Mouse (Mus musculus): Measurements from ENCODE around the gene Fam20c. TPM values are rescaled to one million over a fixed set of nuclear protein-coding genes. Genes with fewer than 3 reads are reported as not detected.

The Fam20c gene
- 10 to 100 TPM; 12.8 to 30.8 (median 19.1) TPM for total RNA-seq (2022)

DNA sequence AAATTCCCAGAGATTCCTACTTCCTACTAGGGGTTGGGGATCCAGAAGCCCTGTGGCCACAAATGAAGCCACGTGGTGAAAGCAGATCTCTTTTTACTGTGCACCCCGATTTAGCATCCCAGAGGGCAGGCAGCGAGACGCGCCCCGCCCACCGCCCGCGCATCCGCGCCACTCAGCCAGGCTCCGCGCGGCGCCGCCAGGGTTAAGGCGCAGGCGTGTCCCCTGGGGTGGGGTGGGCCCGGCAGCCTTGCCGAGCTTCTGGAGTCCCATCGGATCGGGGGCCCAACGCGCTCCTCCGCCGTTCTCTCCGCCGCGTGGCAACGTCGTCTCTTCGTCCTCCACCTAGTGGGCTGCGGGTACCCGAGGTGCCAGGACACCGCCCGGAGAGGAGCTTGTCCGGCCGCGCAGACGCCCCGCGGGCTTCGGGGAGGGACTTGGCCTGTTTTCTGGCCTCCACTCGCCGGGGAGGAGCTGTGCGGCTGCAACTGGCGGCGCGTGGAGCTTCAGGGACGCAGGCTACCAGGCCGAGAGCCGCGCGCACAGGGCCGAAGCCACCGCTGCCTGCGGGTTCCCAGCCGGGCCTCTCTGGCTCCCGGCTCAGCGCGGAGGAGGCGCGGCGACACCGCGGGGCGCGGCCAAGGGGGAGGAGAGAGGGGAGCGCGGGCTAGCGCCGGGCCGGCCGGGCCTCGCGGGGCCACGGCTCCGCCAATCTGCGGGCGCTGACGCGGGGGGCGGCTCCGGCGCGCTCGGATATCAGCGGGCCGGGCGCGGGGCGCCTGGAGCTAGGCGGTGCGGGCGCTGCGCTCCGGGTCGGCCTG, at the start of gene Fam20c:
TSS of gene Fam20c (plus strand) at position 212 of the 818 bp plus-strand sequence.
- DNase-seq (ENCODE audit: low spot score in 2 of 2) = peak; percentile 75 to 83

DNA sequence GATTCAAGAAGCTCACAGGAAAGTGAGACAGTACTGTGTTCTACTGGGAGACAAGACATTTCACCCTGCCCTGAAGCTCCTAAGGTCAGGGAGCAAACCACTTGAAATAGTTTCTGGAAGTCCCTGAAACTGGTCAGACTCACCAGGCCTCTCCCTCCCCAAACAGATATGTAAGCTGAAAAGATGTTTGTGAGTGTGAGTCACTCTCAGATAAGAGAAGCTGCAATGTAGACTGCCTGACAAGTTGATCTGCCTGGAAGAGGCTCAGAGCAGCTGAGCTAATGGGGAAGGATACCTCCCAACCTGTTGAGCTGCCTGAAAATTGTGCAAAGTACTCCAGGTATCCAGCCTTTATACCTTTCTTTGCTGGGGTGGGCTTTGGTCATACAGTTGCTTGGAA, 46.9 kb upstream of the Fam20c start:
- DNase-seq (ENCODE audit: low spot score in 2 of 2) = no peak

DNA sequence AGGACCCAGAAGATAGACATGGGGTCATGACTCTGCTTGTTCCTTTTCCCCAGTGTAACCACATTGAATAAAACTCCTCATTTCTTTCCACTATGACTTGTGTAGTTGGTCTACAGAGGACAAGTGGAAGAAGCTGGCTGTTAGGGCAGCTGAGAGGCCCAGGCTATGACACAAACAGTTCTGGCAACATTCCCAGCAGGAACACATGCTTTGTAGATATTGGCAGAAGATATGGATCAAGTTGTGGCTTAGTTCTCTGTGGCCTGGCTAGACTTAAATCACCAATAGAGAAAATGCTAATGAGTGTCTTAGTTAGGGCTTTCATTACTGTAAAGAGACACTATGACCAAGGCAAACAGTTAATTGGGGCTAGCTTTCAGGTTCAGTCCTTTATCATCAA, 45.7 kb upstream of the Fam20c start:
- no peak for DNase-seq (ENCODE audit: low spot score in 2 of 2)

DNA sequence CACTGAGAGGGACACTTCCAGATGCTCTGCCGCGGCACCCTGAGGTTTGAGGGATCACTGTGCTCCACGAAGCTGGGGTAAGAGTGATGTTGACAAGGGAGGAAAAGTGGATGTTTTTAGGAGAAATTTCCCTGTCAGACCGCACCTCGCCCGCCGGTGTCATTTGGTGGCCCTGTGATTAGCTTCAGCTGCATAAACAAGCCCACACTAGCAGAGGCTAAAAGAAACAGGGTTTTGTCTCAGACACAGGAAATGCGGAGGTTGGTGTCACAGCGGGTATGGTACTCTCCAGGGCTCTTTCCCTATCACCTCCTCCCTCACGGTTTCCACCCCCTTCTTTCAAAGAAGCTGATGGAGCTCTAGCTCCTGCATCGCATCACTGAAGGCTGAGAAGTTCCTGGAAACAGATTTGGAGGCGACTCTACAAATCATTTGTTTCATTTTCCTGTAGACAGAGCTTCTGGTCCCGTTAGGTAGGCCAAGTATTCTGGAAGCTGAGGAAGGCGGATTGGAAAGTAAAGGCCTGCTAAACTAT, 38.7 kb upstream of the Fam20c start:
- no peak for DNase-seq (ENCODE audit: low spot score in 2 of 2)

DNA sequence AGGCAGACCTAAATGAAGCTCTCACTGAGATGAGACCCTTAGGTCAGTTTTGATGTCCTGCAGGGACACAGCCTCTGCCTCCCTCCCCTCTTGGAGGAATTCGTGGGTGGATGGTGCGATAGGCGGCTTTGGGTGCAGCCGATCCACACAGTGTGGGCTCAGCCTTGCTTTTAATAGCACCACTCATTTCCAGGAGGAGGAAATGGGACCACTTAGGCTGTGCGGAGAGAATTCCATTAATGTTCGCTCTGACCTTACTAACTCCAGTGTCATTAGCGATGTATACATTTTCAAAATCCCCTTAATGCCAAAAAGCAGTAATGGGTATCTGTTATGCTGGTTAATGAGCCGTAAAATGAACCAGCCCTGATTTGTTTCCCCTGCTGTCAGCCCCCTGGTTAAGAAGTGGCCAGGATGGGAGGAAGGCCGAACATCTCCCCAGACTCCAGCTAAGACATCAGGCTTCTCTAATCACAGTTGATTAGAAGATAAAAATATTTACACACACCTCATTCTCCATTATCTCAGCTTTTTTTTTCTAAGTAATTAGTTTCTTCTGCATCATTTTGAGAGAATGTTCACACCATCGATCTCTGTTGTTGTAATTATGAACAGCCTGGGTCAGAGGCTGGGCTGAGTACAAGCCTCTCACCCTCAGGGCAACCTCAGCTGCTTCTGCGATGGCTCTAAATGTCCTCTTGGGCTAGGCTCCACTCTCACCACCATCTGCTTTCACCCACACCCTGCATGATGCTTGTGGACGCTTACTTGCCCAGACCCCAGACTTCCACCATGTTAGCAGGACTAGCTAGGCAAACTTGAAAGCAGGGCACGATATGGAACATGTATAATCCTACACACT, 33.8 kb upstream of the Fam20c start:
- no peak for DNase-seq (ENCODE audit: low spot score in 2 of 2)

DNA sequence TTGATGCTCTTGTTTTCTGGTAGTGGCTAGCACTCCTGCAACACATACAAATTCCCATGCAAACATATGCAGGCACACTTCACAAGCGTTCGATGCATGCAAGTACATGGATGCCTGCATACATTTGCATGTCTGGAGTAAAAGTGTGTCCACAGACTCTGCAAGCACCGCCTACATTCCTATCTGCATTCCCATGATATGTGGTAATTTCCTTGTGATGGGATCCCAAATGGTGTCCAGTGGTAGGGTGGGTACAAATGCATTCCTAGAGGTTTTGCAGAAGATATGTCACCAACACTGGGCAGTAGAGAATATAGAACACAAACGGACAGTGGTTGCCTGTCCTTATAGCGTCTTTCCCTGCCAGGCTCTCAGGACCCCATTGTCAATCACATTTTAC, 29.9 kb upstream of the Fam20c start:
- DNase-seq (ENCODE audit: low spot score in 2 of 2) = no peak

DNA sequence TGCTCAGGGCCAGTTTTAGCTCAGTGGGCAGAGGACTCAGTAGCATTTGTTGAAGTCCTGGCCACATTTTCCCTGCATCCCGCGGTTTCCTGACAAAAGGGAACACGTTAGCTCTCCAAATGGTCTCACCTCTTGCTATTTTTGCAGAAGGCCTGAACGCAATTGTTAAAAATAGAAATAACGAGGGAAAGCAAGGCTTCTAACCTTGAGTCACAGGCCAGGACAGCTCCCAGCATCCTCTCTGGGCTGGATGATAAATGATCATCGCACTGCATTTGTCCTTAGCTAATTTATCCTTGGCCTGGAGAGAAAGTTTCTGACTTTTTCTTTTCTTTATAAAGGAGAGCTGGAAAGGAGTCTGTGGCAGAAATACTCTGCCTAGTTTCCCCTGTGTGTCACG, 29.2 kb upstream of the Fam20c start:
- no peak for DNase-seq (ENCODE audit: low spot score in 2 of 2)

DNA sequence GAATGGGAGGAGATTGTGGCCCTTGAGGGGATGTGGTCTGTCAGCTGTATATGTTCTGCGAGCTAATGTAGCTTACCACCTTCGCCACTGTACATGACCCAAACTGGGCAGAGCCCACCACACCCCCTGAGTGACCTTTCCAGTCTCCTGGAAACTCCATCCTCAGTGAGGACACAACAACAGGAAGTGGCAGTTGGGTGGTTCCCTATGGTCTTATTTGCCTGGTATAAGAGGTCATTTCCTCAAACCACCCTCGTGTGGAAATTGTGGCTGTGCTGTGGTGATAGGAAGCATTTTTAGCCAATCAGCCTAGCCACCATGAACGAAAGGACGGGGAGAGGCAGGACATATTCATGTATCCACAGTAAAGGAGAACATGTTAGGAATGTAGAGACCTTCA, 23.5 kb upstream of the Fam20c start:
- no peak for DNase-seq (ENCODE audit: low spot score in 2 of 2)

DNA sequence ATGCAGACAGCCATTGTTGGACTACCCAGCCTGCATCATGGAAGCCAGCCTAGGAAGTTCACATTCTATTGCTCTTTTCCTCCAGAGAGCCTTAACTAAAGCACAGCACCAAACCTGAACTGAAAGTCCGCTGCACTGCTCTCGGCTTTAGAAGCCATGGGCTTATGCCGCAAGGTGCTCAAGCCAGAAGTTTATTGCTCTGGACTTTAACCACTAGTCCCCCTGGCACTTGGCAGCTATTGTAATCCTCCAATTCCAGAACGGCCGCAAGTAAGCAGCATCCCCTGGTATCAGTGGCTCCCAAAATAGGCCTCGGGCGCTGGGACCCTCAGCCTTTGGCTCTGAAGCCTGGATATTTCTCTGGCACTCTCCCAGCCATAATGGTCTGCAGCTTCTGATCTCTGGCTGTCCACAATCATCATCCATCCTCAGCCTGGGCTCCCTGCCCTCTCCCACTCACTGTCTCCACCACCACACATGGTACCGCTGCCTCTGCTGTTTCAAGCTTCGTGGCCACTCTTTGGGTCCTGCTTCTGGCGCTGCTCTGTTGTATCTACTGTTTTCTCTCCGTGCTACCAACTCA, 20.9 kb upstream of the Fam20c start:
- no peak for DNase-seq (ENCODE audit: low spot score in 2 of 2)

DNA sequence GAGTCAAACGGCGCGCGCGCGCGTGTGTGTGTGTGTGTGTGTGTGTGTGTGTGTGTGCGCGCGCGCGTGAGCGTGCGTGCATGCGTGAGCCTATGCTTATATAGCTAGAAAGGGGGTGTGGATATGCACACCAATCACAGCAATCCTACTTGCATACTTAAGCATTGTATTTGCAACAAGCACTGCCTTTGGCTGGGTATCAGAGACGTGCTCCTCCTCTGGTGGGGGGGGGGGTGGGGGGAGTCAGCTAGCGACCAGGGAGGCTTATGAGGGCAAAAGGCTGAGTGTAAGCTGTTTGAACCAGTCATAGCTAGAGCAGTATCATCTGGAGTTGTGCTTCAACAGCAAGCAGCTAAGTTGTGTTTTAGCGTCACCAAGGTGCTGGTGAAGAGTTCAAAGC, 20.3 kb upstream of the Fam20c start:
- DNase-seq (ENCODE audit: low spot score in 2 of 2) = no peak

DNA sequence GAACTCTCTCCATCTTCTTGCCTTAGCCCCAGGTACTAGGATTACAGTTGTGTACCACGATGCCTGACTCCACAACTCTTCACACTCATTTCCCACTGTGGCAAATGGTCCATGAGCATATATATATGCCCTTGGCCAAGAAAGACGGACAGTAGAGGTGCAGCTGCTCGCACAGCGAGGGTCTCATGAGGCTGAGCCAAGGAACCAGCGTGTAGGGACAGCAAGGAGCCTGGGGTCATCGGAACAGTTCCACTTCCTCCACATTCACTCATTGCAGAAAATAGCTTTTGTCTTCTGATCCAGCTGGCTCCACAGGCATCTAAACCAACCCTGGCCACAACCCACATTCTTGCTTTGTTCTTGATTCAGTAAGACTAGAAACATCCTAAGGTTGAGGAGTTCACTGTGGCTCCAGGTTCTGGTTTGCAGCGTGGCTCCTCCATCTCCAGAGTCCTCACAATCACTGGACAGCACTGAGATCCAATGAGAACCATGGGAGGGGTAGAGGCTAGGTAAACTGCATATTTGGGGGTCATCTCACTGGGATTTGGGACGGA, 19.0 kb upstream of the Fam20c start:
- no peak for DNase-seq (ENCODE audit: low spot score in 2 of 2)

DNA sequence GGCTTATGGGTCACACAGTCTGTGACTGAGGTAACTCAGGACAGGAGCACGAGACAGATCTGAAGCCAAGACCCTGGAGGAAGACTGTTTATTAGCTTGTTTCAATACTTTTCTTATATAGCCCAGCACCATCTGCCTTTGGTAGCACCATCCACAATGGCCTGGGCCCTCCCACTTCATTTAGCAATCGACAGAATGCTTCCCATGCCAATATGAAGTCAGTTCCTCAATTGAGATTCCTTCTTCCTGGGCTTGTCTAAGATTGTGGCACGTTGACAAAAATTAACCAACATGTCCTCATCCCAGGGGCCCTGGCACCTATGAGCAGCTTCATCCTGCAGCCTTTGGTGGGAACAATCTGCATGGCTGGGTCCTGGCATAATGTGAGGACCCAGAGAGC, 14.2 kb upstream of the Fam20c start:
- no peak for DNase-seq (ENCODE audit: low spot score in 2 of 2)

DNA sequence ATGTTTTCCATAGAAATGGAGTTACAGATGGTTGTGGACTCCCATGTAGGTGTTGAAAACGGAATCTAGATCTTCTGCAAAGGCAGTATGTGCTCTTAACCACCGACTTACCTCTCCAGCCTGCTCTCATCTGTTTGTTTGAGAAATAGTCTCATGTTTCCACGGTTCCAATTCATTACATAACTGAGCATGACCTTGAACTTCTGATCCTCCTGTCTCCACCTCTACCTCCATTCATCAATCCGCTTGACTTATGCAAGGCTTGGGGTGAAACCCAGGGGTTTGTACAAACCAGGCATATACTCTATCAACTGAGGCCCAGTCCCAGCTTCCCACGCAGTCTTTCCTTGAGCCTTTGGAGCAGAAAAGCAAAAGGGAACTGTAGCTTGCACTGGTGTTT, 12.8 kb upstream of the Fam20c start:
- no peak for DNase-seq (ENCODE audit: low spot score in 2 of 2)

DNA sequence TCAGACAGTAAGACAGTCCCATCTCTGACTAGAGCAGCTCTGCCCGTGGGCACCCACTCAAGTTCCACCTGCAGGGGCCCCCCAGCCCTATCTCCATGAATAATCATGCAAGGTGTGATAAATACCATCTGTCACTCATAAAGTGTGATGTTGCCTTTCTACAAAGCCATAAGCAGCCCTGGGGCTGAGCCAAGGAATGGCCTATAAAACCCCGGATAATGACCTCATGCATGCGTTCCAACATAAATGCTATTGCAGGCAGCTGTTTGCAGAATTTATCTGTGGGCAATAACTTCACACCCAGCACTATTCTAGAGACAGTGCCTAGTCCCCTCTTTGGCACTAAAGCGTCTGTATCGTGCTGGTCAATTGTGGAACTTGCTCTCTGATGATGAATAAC, 12.0 kb upstream of the Fam20c start:
- DNase-seq (ENCODE audit: low spot score in 2 of 2) = no peak

DNA sequence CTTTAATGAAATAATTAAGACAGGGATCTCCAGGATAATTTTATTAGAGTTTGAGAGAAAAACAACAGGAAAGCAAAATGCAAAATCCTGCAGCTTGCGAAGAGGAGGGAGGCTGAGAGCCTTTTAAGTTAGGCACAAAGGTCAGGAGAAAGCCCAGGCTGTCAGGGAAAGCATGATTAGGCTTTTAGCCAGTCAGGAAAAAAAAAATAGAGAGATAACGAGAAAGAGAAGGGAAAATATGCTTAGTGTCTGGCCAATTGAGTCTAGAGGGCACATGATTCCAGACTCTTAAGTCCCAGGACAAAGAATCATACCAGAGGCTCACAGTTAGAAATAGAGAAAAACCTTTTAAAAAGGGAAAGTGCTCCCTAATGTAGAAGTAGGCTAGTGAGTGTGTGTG, 10.7 kb upstream of the Fam20c start:
- DNase-seq (ENCODE audit: low spot score in 2 of 2) = no peak

DNA sequence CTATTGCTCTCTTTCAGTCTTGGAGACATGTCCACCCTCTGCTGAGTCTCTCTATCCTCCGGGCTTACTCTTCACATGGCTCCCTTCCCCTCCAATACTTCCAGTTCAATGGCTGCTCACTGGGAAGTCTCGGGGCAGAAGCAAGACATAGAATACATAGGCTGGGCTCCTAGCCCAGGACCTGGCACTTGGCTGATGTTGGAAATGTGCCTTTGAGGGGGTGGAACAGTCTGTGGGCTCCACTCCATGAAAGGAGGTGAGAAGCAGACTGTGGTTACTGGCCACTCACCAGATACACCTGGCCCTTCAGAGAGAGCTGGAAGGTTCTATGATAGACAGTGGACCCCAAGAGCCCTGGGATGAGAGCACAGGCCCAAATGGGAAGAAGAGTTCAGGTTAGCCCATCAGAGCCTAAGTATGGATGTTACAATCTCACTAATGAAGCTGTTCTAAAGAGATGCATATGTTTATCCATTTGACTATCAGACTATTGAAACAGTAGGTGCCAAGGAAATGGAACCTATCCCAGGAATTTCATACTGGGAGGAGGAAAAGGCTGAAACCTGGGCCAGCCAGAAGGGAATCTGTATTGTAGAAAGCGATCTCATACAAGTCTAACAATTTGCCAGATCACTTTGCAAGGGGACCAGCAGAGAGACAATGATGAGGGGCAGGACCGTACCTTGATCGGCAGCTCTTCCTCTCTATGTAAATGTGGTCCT, 8.8 kb upstream of the Fam20c start:
- no peak for DNase-seq (ENCODE audit: low spot score in 2 of 2)

DNA sequence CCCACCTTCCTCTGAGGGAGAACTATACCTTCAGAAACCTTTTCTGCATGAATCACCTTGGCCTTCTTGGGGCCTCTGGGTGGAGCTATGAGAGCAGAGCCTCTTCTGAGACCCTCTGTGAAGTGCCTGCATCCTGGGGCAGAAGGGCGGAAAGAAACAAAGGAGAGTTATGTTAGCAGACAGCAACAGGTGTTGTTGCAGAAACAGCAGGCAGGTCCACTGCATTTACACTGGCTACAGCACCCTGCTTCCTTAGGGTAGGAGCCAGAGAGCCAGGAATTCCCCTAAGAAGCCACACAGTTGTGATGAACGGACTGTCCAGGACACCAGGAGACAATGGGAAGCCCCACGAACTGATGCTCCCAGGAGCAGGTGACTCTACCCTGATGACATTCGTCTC, 1.0 kb upstream of the Fam20c start:
- no peak for DNase-seq (ENCODE audit: low spot score in 2 of 2)

DNA sequence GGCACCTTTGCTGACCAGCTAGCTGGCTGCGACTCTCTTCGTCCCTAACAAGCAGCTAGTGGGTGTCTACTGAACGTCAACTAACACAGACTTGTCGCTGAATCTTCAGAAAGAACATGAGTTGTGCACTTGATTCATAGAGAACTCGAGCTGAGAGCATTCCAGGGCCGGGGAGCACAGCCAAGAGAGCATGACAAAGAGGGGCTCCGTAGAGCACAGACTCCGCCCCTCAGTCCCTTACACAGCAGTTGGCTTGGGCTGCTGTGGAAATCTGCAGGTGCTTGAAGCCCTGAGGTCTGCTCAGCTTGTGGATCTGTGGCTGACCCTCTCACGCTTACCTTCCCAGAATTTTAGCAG, 390 bp upstream of the Fam20c start:
- no peak for DNase-seq (ENCODE audit: low spot score in 2 of 2)

DNA sequence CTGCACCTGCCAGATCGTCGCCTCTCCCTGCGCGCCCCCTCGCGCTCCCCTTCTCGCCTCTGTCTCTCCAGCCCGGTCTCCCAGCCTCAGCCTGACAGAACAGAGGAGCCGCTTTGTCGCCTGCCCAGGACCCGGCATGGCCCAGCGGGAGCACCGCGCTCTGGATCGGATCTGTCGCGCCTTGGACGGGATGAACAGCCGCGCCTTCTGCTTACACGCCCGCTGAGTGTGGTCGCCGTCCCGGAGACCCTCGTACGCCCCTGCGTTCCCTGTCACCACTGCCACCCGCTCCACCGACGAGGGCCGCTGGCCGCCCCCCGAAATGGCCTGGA, 773 bp downstream of the Fam20c start:
- no peak for DNase-seq (ENCODE audit: low spot score in 2 of 2)

DNA sequence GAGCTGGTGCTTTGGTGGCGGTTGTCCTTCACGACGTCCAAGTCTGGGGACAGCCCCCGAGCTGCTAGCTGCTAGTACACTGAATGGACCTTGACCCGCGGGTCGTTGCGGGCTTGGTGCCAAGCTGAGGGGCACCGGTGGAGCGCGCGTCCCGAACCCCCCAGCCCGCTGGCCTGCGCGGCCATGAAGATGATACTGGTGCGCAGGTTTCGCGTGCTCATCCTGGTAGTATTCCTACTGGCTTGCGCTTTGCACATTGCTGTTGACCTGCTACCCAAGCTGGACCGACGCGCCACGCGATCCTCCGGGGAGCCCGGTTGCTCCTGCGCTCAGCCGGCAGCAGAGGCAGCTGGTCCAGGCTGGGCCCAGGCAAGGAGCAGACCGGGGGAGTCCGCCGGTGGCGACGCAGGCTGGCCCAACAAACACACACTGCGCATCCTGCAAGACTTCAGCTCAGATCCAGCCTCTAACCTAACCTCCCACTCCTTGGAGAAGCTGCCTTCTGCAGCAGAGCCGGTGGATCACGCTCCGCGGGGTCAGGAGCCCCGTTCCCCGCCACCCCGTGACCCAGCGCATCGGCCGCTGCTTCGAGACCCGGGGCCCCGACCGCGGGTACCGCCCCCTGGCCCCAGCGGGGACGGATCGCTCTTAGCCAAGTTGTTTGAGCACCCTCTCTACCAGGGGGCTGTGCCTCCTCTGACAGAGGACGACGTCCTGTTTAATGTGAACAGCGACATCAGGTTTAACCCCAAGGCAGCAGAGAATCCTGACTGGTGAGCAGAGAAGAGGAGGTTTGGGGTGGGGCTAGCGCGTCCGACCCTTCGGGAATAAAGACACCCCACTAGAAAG, 1.4 kb downstream of the Fam20c start:
- DNase-seq (ENCODE audit: low spot score in 2 of 2) = peak in 1 of 2 experiments; percentile 35

All from gastrocnemius, adult 8-10 months (tissue).